Mouse (Mus musculus): ENCODE data around the gene Dohh. TPM values are rescaled to one million over a fixed set of nuclear protein-coding genes. Genes with fewer than 3 reads are reported as not detected.
A peak's percentile ranks its signal among the peaks of the same experiment; 100 is the strongest.

The Dohh gene
- polyA plus RNA-seq, 1 experiment from 2014 or later = 98.7 TPM

DNA sequence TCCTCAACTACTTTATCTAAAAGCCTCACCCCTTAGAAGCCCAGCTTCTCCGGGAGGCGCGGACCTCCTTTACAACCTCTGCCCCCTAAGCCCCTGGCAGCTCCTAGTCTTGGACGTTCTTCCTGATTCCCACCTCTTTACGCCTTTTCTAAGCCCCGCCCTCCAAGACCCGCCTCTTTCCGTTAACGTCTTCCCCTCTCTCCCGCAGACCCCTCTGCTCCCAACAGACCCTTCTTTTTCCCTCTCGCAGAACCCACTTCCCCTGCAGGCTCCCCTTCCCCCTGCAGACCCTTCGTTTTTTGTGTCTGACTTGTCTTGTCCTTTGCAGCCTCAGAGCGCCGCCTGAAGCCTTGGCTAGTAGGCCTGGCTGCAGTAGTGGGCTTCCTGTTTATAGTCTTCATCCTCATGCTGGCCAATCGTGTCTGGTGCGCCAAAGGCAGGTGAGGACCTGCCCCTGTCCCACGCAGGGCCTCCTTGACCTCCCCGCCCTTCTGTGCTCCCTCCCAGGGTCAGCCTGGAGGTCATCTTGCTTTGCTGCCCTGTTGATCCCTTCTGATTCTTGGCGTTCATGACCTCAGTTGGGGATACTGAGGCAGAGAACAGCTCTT lies 9.3 kb downstream of the Dohh start:
- H3K4me3 ChIP-seq = peak overlapping the region; percentile 38
- H3K27me3 ChIP-seq (ENCODE audit: low read depth, poor library complexity, severe bottlenecking) = peaks cover 25% of the 10 kb centered on the region
- H3K36me3 ChIP-seq = peaks cover 20% of the 10 kb centered on the region
- 7% methylated on average over 19 of the region's 19 CpGs for WGBS
- no peak for DNase-seq (ENCODE audit: low spot score)
- peaks cover 58% of the 10 kb centered on the region for H3K4me1 ChIP-seq
- H3K9me3 ChIP-seq (replicated peaks) = no peaks in the 10 kb centered on the region
- peak overlapping the region; percentile 69 for H3K27ac ChIP-seq (replicated peaks)

DNA sequence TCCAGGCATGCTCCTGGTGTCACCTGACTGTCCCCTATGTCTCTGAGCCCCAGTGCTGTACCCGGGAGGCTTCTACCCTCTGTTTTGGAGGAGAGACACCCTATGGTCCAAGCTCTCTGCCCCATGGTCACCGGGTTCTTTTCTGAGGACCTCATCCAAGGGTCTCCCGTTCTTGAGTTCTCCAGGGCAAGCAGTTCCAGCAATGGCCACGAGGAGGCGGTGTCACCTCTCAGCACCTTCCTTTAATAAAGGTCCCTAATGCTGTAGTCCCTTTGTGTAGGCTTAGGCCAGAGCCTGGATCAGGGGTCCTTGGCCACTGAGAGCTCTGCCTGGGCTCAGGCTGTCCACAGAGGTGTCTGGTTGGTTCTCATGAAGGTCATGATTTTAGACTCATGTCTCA lies 10.9 kb downstream of the Dohh start:
- peak; percentile 78 for DNase-seq (ENCODE audit: low spot score)
- Histone ChIP-seq H3K4me3 (no peak overlapping the region), H3K27ac (replicated peaks) (no peak overlapping the region), H3K4me1 (peaks cover 55% of the 10 kb centered on the region), H3K36me3 (peaks cover 15% of the 10 kb centered on the region; the same call in 1 of the 2 replicates), H3K9me3 (replicated peaks) (no peaks in the 10 kb centered on the region), H3K27me3 (ENCODE audit: low read depth, poor library complexity, severe bottlenecking) (peaks cover 36% of the 10 kb centered on the region)
- 14% methylated on average over 5 of the region's 5 CpGs for WGBS

DNA sequence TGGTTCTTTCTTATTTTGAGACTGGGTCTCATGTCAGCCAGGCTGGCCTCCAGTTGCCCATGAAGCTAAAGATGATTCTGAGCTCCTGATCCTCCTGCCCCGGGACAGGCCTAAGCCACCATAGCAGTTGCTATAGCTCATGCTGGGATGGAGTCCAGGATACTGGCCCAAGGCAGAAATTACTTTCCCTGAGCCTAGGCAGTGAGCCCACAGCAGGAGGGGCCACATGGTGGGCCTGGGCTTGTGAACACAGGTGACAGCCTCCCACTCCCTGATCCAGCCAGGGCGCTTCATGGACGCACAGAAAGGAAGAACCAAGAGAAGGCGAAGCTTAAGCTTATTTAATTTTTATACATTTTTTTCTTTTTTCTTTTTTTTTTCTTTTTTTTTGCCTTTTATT lies 11.6 kb downstream of the Dohh start:
- 82% methylated on average over 4 of the region's 4 CpGs for WGBS
- no peak for DNase-seq (ENCODE audit: low spot score)
- peaks cover 57% of the 10 kb centered on the region for H3K4me1 ChIP-seq
- H3K9me3 ChIP-seq (replicated peaks) = no peaks in the 10 kb centered on the region
- H3K27me3 ChIP-seq (ENCODE audit: low read depth, poor library complexity, severe bottlenecking) = peaks cover 43% of the 10 kb centered on the region
- H3K4me3 ChIP-seq = no peak overlapping the region
- H3K27ac ChIP-seq (replicated peaks) = 0 out of 2 replicates have a peak overlapping the region, but pooled peaks have one; percentile 28
- H3K36me3 ChIP-seq = peaks cover 14% of the 10 kb centered on the region; the same call in 1 of the 2 replicates

DNA sequence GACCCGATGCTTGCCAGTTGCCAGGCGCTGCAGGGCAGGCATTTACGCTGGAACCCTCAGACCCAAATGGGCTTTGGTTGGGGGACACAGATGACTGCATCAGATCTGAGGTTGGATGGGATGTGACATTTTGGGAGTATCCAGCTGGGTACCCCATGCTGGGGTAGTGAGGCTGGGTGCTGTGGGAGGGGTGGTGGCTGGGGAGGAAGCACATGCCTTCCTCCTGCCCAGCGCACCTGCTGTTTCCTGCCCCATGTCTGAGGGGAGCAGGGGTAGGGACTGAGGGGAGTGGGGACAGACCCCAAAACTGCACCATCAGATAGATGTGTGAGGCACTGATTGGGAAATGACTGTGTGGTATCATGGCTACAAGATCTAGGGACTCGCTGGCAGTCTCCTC lies 12.5 kb downstream of the Dohh start:
- H3K4me1 ChIP-seq = peaks cover 66% of the 10 kb centered on the region
- H3K27ac ChIP-seq (replicated peaks) = peak overlapping the region; percentile 52
- 61% methylated on average over 5 of the region's 5 CpGs for WGBS
- peaks cover 8% of the 10 kb centered on the region; the same call in 1 of the 2 replicates for H3K36me3 ChIP-seq
- no peak for DNase-seq (ENCODE audit: low spot score)
- H3K4me3 ChIP-seq = no peak overlapping the region
- peaks cover 52% of the 10 kb centered on the region for H3K27me3 ChIP-seq (ENCODE audit: low read depth, poor library complexity, severe bottlenecking)
- no peaks in the 10 kb centered on the region for H3K9me3 ChIP-seq (replicated peaks)

DNA sequence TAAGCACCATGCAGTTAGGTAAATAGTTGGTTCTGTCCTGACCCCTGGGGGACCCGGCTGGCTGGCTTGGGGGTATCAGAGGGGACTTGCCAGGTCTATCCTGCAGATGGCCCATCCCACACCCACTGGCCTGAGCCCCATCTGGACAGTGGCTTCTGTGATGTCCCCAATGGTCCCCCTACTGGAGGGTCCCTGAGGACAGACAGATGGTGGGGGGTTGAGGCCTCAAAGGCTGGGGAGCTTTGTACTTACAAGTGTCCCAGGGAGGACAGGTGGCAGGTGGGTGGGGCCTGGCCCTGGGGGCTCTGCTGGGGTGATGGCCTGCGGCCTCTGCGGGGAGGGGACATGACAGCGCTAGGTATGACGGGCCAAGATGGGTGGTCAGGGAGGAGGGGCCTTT lies 15.1 kb downstream of the Dohh start:
- 66% methylated on average over 5 of the region's 5 CpGs for WGBS
- Histone ChIP-seq H3K27ac (replicated peaks) (peak overlapping the region; percentile 90), H3K4me1 (peaks cover 69% of the 10 kb centered on the region), H3K36me3 (peaks cover 8% of the 10 kb centered on the region; the same call in 1 of the 2 replicates), H3K4me3 (no peak overlapping the region), H3K9me3 (replicated peaks) (no peaks in the 10 kb centered on the region), H3K27me3 (ENCODE audit: low read depth, poor library complexity, severe bottlenecking) (peaks cover 74% of the 10 kb centered on the region)
- DNase-seq (ENCODE audit: low spot score) = no peak

DNA sequence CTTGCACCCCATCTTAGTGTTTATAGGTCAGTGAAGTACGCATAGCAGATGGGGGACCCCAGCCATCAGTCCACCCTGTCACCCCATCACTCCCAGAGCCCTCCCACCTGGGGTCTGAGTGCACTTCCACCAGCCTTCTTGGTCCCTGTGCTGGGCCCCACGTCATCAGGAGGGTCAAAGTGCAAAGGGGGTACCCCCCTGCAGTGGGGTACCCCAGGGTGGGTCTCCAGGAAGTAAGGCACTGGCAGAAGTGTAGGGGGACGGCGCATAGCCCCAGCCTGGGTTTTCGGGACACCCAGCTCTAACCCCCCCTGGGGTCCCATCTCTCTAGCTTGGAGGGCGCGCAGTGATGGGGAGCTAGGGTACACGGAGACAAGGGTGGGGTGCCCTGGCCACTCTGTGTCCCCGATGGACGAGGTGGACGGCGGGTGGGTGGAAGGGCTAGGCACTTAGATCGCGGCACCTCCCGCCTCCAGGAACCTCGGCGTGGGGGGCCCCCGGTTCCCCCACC lies 15.6 kb downstream of the Dohh start:
- Histone ChIP-seq H3K27me3 (ENCODE audit: low read depth, poor library complexity, severe bottlenecking) (peaks cover 80% of the 10 kb centered on the region), H3K9me3 (replicated peaks) (no peaks in the 10 kb centered on the region), H3K27ac (replicated peaks) (peak overlapping the region; percentile 90), H3K4me3 (no peak overlapping the region), H3K36me3 (peaks cover 11% of the 10 kb centered on the region; the same call in 1 of the 2 replicates), H3K4me1 (peaks cover 74% of the 10 kb centered on the region)
- 74% methylated on average over 18 of the region's 18 CpGs for WGBS
- no peak for DNase-seq (ENCODE audit: low spot score)

DNA sequence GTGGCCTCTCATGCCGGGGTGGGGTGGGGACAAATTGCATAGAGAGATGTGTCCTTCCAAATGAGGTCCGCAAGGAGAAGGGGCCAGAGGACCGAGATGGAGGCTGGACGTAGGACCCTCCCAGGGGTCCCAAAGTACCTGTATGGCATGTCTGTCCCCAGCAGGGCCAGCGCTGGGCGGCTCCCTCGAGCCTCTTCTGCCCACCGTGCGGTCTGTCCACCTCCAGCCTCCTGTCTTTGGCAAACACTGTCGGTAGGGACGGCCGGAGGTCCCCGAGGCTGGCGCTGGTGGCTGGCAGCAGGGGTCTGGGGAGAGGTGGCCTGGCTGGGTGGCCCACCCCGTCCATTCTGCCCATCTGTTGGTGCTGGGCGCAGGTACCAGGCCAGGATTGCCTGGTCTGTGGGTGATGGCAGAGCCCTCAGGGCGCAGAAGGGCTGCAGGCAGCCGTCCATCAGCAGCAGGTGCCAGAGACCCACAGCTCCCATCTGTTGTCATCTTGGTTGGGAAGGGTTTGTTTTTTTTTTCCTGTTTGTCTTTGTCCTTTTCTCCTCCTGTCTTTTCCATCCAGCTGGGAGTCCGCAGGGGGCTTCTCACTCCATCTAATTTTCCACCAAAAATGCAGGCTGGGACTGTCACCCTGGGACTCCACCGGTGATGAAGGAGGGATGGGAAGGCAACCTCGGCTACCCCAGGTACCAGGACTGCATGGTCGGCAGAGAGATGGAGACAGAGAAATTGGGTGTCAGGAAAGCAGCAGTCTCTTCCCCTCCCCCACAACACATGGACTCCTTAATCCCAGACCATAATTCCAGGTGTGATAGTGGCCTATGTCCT lies 16.4 kb downstream of the Dohh start:
- Histone ChIP-seq H3K27ac (replicated peaks) (peak overlapping the region; percentile 90), H3K4me1 (peaks cover 74% of the 10 kb centered on the region), H3K4me3 (peak overlapping the region; percentile 41; the same call in 1 of the 2 replicates), H3K9me3 (replicated peaks) (no peaks in the 10 kb centered on the region), H3K27me3 (ENCODE audit: low read depth, poor library complexity, severe bottlenecking) (peaks cover 87% of the 10 kb centered on the region), H3K36me3 (peaks cover 13% of the 10 kb centered on the region; the same call in 1 of the 2 replicates)
- no peak for DNase-seq (ENCODE audit: low spot score)
- 39% methylated on average over 22 of the region's 22 CpGs for WGBS

DNA sequence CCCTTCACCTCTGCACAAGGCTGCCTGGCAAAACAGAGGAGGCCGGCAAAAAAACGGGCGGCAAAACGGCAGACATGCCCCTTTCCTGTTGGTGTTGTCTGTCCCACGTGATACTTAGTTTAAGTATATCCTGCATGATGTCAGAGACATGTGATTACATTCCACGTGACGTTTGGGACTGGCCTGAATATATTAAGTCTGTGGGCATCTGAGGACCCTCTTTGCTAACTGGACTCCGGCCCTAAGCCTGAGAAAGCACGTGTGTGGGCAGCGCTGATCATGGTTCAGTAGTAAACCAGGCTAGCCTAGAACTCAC lies 16.9 kb downstream of the Dohh start:
- Histone ChIP-seq H3K4me1 (peaks cover 74% of the 10 kb centered on the region), H3K36me3 (peaks cover 13% of the 10 kb centered on the region; the same call in 1 of the 2 replicates), H3K4me3 (peak overlapping the region; percentile 41; the same call in 1 of the 2 replicates), H3K9me3 (replicated peaks) (no peaks in the 10 kb centered on the region), H3K27ac (replicated peaks) (peak overlapping the region; percentile 90), H3K27me3 (ENCODE audit: low read depth, poor library complexity, severe bottlenecking) (peaks cover 93% of the 10 kb centered on the region)
- 36% methylated on average over 10 of the region's 10 CpGs for WGBS
- DNase-seq (ENCODE audit: low spot score) = no peak

DNA sequence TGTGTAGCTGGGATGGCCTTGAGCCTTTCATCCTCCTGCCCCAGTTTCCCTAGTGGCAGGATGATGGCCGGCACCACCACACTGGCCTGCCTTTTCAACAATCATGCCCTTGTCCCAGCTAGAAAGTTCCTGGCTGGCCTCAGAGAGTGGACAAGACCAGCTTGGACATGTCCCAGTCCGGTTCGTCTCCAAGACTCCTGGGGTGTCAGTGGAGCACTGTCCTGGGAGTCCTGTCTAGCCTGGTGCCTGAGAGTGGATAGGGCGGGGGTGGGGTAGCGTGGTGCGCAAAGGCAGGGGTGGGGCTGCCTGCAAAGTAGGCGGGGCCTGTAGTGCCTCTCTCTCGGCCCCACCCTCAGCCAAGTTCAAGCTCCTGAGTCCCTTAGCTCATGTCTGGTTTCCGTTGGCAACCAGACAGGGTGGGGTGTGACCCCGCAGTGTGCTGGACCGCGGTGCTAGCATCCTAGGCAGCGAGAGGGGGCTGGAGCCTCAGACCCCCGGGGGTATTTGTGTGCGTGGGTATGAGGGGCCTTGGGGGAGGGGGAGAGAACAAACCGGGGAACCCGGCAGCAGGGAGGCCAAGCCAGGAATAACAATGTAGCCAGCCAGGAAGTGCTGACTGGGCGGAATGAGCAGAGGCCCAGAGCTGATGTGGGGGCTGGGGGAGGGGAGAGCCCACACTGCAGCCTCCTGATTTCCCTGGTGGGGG lies 17.4 kb downstream of the Dohh start:
- WGBS = 11% methylated on average over 17 of the region's 18 CpGs

DNA sequence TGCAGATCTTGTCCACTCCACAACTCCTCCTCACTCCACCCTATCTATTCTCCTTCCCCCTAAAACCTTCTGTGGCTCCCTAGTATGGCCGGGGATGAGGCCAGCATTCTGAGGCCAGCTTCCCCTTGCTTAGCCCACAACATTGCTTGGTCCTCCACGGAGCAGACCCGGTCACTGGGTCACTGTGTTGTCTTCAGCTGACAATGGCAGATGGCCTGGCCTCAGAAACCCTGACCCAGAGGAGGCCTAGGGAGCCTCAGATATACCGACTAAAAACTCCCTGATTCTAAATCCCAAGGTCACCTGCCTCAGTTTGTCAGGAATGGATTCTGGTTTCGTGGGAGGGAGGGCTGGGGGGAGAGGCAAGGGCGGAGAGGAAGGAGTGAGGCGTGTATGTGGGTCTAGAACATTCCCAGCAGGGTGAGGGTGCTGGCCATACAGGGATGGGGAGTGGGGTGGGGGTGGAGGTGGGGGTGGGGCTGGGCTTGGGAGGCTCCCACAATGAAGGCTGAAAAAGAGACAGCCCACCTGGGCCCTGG lies 18.1 kb downstream of the Dohh start:
- Histone ChIP-seq H3K27me3 (ENCODE audit: low read depth, poor library complexity, severe bottlenecking) (peaks cover 94% of the 10 kb centered on the region), H3K9me3 (replicated peaks) (no peaks in the 10 kb centered on the region), H3K4me3 (peak overlapping the region; percentile 41), H3K27ac (replicated peaks) (peak overlapping the region; percentile 90), H3K36me3 (peaks cover 13% of the 10 kb centered on the region; the same call in 1 of the 2 replicates), H3K4me1 (peaks cover 75% of the 10 kb centered on the region)
- no peak for DNase-seq (ENCODE audit: low spot score)
- 26% methylated on average over 7 of the region's 7 CpGs for WGBS

More for the DNA sequence above, 17.4 kb downstream of the Dohh start:
- Histone ChIP-seq H3K4me1 (peaks cover 74% of the 10 kb centered on the region), H3K9me3 (replicated peaks) (no peaks in the 10 kb centered on the region), H3K36me3 (peaks cover 13% of the 10 kb centered on the region; the same call in 1 of the 2 replicates), H3K4me3 (peak overlapping the region; percentile 41), H3K27me3 (ENCODE audit: low read depth, poor library complexity, severe bottlenecking) (peaks cover 93% of the 10 kb centered on the region), H3K27ac (replicated peaks) (peak overlapping the region; percentile 90)
- peak; percentile 77 for DNase-seq (ENCODE audit: low spot score)

DNA sequence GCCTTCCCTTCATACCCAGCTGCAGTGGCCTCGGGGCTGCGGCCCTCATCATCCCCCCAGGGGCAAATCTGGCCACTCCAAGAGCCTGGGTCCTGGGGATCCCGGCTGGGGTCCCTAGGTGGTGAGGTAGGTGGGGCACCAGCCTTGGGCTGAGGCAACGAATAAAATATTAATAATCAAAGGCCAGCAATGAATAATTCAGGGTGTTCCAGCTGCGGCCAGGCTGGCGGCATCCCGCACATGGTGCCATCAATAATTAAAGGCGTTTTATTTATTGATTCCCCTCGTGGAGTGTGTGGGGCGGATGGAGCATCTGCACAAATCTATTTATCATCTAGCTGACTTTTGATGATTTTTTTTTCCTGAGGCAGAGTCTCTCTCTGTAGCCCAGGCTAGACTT lies 19.3 kb downstream of the Dohh start:
- 59% methylated on average over 10 of the region's 10 CpGs for WGBS
- H3K4me3 ChIP-seq = peak overlapping the region; percentile 41; the same call in 1 of the 2 replicates
- H3K4me1 ChIP-seq = peaks cover 80% of the 10 kb centered on the region
- peaks cover 13% of the 10 kb centered on the region; the same call in 1 of the 2 replicates for H3K36me3 ChIP-seq
- peak overlapping the region; percentile 90 for H3K27ac ChIP-seq (replicated peaks)
- H3K9me3 ChIP-seq (replicated peaks) = no peaks in the 10 kb centered on the region
- peaks cover 95% of the 10 kb centered on the region for H3K27me3 ChIP-seq (ENCODE audit: low read depth, poor library complexity, severe bottlenecking)
- DNase-seq (ENCODE audit: low spot score) = no peak

DNA sequence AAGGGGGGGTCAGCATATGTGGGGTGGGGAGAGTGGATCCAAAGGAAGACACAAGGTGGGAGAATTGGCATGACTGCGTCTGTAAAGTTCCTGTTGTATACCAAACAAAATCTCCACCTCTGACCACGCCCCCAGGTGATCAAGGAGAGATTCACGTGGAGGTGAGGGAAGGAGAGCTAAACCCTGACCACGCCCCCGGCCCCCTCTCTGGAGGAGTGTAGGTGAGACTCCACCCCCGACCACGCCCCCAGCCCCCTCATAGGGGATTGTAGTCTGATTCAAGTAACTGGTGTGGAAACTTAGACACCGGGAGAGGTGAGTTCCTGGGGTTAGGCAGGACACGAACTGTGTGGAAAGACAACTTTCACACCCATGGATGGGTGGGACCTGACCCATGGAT lies 19.9 kb downstream of the Dohh start:
- Histone ChIP-seq H3K4me3 (no peak overlapping the region), H3K36me3 (peaks cover 13% of the 10 kb centered on the region; the same call in 1 of the 2 replicates), H3K9me3 (replicated peaks) (no peaks in the 10 kb centered on the region), H3K4me1 (peaks cover 85% of the 10 kb centered on the region), H3K27me3 (ENCODE audit: low read depth, poor library complexity, severe bottlenecking) (peaks cover 100% of the 10 kb centered on the region), H3K27ac (replicated peaks) (no peak overlapping the region)
- WGBS = 12% methylated on average over 9 of the region's 9 CpGs
- DNase-seq (ENCODE audit: low spot score) = no peak

Measured in midbrain, embryonic 10.5 days (tissue).